Mouse (Mus musculus): ENCODE results near the gene Gm12184. TPM values are rescaled to one million over a fixed set of nuclear protein-coding genes. Genes with fewer than 3 reads are reported as not detected.
"Not testable (repeated sequence)": the region's sequence is repeated elsewhere in the genome, so short reads cannot be mapped to it uniquely, and the experiment has no call there.

Gm12184 gene
- polyA plus RNA-seq, 1 experiment = 5.3 TPM

GRCm38 (mm10) chr11:48830279-48830678 is 3.8 kb upstream of the Gm12184 start:
- no peak for TF ChIP-seq CTCF (IDR thresholded peaks at IDR 0.05; ENCODE audit: insufficient read depth, low read length)
- TF ChIP-seq POLR2A (IDR thresholded peaks at IDR 0.05; ENCODE audit: borderline replicate concordance, extremely low read depth, low read depth, low read length) = no peak
- no peaks in the 10 kb centered on the region; the same call in 1 of the 2 replicates for H3K4me1 ChIP-seq (ENCODE audit: control insufficient read depth, insufficient read depth, low read length)
- WGBS = 52% methylated on average over 2 of the region's 2 CpGs
- DNase-seq = no peak
- H3K4me3 ChIP-seq (replicated peaks; ENCODE audit: extremely low read depth, low read depth, low read length) = no peak overlapping the region

DNA sequence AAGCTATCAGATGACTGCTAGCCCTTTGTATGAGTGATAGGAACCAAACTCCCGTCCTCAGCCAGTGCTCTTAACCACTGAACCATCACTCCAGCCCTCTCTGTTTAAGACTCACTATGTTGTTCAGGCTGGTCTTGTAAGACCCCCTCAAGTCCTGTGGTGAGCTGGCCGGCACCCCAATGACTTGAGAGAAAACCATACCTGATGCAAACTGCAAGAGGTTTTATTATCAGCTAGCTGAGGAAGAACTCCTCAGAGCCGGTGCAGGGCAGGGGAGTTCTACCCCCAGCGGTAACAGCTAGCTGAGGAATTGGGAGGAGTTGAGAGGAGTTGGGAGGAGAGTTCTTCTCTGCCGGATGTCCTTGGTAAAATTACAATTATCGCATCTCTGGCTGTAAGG is 1.5 kb upstream of the Gm12184 start:
- DNase-seq = no peak
- 79% methylated on average over 6 of the region's 6 CpGs for WGBS
- TF ChIP-seq POLR2A (IDR thresholded peaks at IDR 0.05; ENCODE audit: borderline replicate concordance, extremely low read depth, low read depth, low read length) (no peak), CTCF (IDR thresholded peaks at IDR 0.05; ENCODE audit: insufficient read depth, low read length) (no peak)
- Histone ChIP-seq H3K4me3 (replicated peaks; ENCODE audit: extremely low read depth, low read depth, low read length) (no peak overlapping the region), H3K4me1 (ENCODE audit: control insufficient read depth, insufficient read depth, low read length) (peaks cover 3% of the 10 kb centered on the region; the same call in 1 of the 2 replicates)

- WGBS = 2% methylated on average over 6 of the region's 6 CpGs
- TF ChIP-seq POLR2A (IDR thresholded peaks at IDR 0.05; ENCODE audit: borderline replicate concordance, extremely low read depth, low read depth, low read length) (no peak), CTCF (IDR thresholded peaks at IDR 0.05; ENCODE audit: insufficient read depth, low read length) (no peak)
- peak overlapping the region; percentile 61 for H3K4me3 ChIP-seq (replicated peaks; ENCODE audit: extremely low read depth, low read depth, low read length)
These were observed 269 bp upstream of the Gm12184 start for GRCm38 (mm10) chr11:48826752-48827096.

DNA sequence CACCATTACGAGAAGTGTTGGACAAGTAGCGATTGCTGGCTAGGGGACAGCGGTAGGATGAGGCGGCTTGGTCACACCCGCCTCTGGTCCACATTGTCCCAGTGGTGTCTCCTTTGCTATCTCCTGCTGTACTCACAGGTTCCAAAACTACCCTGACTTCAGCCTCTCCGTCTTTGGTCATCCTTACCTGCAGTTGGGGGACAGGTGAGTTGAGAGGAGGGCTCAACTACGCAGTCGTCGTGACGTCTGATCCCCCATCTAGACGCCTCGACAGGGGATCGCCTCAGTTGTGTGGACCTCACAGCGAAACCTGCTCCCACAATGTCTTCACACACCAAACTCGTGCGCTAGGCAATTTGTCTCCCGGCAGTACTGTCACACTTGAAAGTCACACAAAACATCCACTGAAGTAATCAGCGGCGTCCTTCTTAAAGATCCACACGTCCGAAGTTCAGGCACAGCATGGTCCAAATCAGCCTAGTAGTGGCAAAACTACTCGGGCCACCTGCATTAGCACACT is 2.1 kb downstream of the Gm12184 start:
- DNase-seq = peak; percentile 28
- TF ChIP-seq CTCF (IDR thresholded peaks at IDR 0.05; ENCODE audit: insufficient read depth, low read length) = no peak
- TF ChIP-seq POLR2A (IDR thresholded peaks at IDR 0.05; ENCODE audit: borderline replicate concordance, extremely low read depth, low read depth, low read length) = no peak
- 22% methylated on average over 22 of the region's 22 CpGs for WGBS
- Histone ChIP-seq H3K4me3 (replicated peaks; ENCODE audit: extremely low read depth, low read depth, low read length) (no peak overlapping the region), H3K4me1 (ENCODE audit: control insufficient read depth, insufficient read depth, low read length) (peaks cover 3% of the 10 kb centered on the region; the same call in 1 of the 2 replicates)

More at GRCm38 (mm10) chr11:48826752-48827096, 269 bp upstream of the Gm12184 start:
- DNase-seq = no peak
- peaks cover 3% of the 10 kb centered on the region; the same call in 1 of the 2 replicates for H3K4me1 ChIP-seq (ENCODE audit: control insufficient read depth, insufficient read depth, low read length)

GRCm38 (mm10) chr11:48823536-48823972 is 2.9 kb downstream of the Gm12184 start:
- 0 out of 2 replicates have a peak, but pooled peaks have one; percentile 3 for TF ChIP-seq POLR2A (IDR thresholded peaks at IDR 0.05; ENCODE audit: borderline replicate concordance, extremely low read depth, low read depth, low read length)
- TF ChIP-seq CTCF (IDR thresholded peaks at IDR 0.05; ENCODE audit: insufficient read depth, low read length) = no peak
- peak; percentile 60 for DNase-seq
- H3K4me1 ChIP-seq (ENCODE audit: control insufficient read depth, insufficient read depth, low read length) = peaks cover 3% of the 10 kb centered on the region; the same call in 1 of the 2 replicates
- 2% methylated on average over 15 of the region's 15 CpGs for WGBS
- H3K4me3 ChIP-seq (replicated peaks; ENCODE audit: extremely low read depth, low read depth, low read length) = peak overlapping the region; percentile 56

DNA sequence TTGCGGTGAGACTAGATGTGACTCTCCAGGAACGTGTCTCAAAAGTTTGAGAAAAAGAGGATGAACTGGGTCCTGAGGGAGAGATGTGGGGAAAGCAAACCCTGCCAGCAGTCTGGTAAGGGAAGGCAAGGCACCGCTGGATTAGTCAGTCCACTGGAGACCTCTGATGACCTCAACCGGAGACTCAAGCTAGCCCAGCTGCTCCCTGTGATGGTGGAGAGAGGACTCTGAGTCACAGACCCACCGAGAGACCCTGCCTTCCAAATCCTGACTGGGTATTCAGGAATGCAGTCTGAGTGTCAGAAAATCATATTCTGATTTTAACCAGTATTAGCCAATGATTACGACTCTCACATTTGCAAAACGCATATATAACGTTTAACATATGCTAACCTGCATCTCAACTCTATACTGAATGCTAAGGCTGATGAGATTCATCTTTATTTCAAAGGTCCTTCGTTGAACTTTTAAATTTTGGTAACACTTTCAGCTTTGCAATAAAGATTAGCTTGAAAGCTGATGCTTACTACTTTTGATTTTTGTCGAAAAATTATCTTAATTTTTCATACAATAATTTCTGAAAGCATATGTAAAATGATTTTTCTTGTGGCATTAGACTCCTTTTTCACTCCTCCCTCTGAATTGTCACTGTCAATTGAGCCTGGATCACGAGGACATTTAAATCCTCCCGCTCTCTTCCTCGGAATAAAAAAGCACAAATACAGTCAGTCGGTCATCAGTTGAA is 3.5 kb downstream of the Gm12184 start:
- no peak for DNase-seq
- TF ChIP-seq POLR2A (IDR thresholded peaks at IDR 0.05; ENCODE audit: borderline replicate concordance, extremely low read depth, low read depth, low read length) = no peak
- no peak for TF ChIP-seq CTCF (IDR thresholded peaks at IDR 0.05; ENCODE audit: insufficient read depth, low read length)
- Histone ChIP-seq H3K4me3 (replicated peaks; ENCODE audit: extremely low read depth, low read depth, low read length) (no peak overlapping the region), H3K4me1 (ENCODE audit: control insufficient read depth, insufficient read depth, low read length) (peaks cover 3% of the 10 kb centered on the region; the same call in 1 of the 2 replicates)
- WGBS = 40% methylated on average over 14 of the region's 14 CpGs

- 83% methylated on average over 14 of the region's 14 CpGs for WGBS
- DNase-seq; H3K4me1 ChIP-seq (ENCODE audit: control insufficient read depth, insufficient read depth, low read length); H3K4me3 ChIP-seq (replicated peaks; ENCODE audit: extremely low read depth, low read depth, low read length): not testable (repeated sequence)
These were observed 5.2 kb downstream of the Gm12184 start for GRCm38 (mm10) chr11:48821299-48821698.

- no peak overlapping the region for H3K4me3 ChIP-seq (replicated peaks; ENCODE audit: extremely low read depth, low read depth, low read length)
- TF ChIP-seq POLR2A (IDR thresholded peaks at IDR 0.05; ENCODE audit: borderline replicate concordance, extremely low read depth, low read depth, low read length) = no peak
- H3K4me1 ChIP-seq (ENCODE audit: control insufficient read depth, insufficient read depth, low read length) = peaks cover 10% of the 10 kb centered on the region
- no peak for DNase-seq
These were observed 6.2 kb downstream of the Gm12184 start for GRCm38 (mm10) chr11:48820308-48820674.

DNA sequence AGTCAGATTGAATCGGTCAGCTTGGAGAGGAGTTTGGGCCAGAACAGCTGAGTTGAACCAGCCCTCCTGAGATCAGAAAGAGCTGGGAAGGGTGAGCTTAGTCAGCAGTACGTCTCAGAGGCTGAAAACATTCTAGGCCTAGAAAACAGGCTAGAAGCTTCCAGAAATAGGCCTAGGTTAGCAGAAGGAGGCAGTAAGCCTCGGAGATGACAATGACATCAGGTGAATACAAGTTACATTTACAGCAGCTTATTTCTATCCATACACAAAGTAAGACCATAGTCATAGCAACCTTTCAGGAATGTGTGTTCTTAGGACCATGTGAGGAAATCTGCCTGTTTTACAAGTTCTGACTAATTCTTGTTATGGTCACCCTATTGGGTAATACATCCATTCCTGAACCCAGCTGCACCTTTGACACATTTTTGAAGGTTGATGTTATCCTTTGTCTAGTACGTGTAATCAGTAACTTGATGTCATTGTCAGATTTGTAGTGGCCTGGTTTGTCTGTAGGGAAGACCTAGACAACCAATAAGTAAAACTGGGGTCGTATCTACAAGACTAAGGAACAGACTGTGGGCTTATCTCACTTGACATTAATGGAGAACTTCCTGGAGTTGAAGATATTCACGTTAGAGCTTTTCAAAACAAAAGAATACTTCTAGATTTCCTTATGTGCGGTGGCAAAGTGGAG is 6.7 kb downstream of the Gm12184 start:
- no peak overlapping the region for H3K4me3 ChIP-seq (replicated peaks; ENCODE audit: extremely low read depth, low read depth, low read length)
- WGBS = 65% methylated on average over 7 of the region's 7 CpGs
- TF ChIP-seq POLR2A (IDR thresholded peaks at IDR 0.05; ENCODE audit: borderline replicate concordance, extremely low read depth, low read depth, low read length) (no peak), CTCF (IDR thresholded peaks at IDR 0.05; ENCODE audit: insufficient read depth, low read length) (no peak)
- no peak for DNase-seq
- peaks cover 10% of the 10 kb centered on the region for H3K4me1 ChIP-seq (ENCODE audit: control insufficient read depth, insufficient read depth, low read length)

DNA sequence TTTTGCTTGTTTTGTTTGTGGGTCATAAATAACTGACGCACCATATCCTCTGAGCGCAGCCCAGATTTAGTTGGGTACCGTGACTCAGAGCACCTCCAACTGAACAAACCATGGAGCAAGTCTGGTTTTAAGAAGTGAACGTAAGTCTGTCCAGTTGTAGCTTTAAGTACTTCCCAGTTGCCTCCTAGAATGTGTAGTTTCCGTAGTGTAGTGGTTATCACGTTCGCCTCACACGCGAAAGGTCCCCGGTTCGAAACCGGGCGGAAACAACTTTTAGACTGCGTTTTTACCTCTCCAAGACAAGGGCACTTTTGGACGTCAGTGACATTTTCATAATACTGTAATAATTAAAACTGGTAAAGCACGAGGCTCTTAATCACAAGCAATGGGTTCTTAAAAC is 8.1 kb downstream of the Gm12184 start:
- WGBS = under 1% methylated on average over 16 of the region's 16 CpGs
- peak; percentile 79 for DNase-seq
- H3K4me3 ChIP-seq (replicated peaks; ENCODE audit: extremely low read depth, low read depth, low read length) = peak overlapping the region; percentile 50
- H3K4me1 ChIP-seq (ENCODE audit: control insufficient read depth, insufficient read depth, low read length) = peaks cover 7% of the 10 kb centered on the region
- TF ChIP-seq POLR2A (IDR thresholded peaks at IDR 0.05; ENCODE audit: borderline replicate concordance, extremely low read depth, low read depth, low read length) = no peak
- TF ChIP-seq CTCF (IDR thresholded peaks at IDR 0.05; ENCODE audit: insufficient read depth, low read length) = no peak

Measured in lung, adult 2 months (tissue).